Mouse (Mus musculus): ENCODE results near the gene Ccdc61.

The Ccdc61 gene

DNA sequence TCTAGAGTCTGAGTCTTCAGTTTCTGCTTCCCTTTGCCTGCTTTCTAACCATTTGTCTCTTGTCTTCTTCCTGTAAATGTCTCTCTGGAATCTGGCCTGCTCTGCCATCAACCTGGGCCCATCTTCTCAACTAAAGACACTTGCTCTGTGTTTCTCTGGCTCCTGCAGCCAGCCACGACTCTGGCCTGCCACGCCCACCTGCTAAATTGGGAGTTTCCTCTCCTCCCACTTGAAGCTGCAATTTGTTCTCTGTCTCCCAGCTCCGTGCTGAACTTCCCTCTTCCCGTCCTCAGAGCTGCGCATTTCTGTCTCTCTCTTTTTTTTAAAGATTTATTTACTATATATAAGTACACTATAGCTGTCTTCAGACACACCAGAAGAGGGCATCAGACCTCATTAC is 65.4 kb downstream of the Ccdc61 start:
- DNase-seq = no peak

GRCm38 (mm10) chr7:18841174-18841567 is 69.0 kb downstream of the Ccdc61 start:
- no peak for DNase-seq

Data from retina, postnatal 1 day (tissue).